Mouse (Mus musculus) liver, embryonic 14.5 days (tissue): ENCODE measurements around the gene Capn7.

ENCODE experiments used
- CTCF ChIP-seq: IDR thresholded peaks from 2 replicates; pipeline ENCODE4 v1.5.1; 2016; ENCODE audit warnings: antibody characterized with exemption, low read depth, control low read depth
- EP300 ChIP-seq: IDR thresholded peaks from 2 replicates; pipeline ENCODE4 v1.6.1; 2016; ENCODE audit warnings: antibody characterized with exemption, low read depth

GRCm38 (mm10) chr14:31316613-31317012 is 19.8 kb upstream of the Capn7 start:
- TF ChIP-seq CTCF, result no peak
- no peak for TF ChIP-seq EP300
